Mouse (Mus musculus) frontal cortex, adult 2 months (tissue): ENCODE measurements around the gene Olfr715. TPM values are rescaled to one million over a fixed set of nuclear protein-coding genes. Genes with fewer than 3 reads are reported as not detected.
"Not testable (repeated sequence)": the region's sequence is repeated elsewhere in the genome, so short reads cannot be mapped to it uniquely, and the experiment has no call there.

Source experiments
- DNase-seq, 2 experiments: peaks; one replicate each; pipeline ENCODE4 v3.0.0; 2022; ENCODE audit warnings: low spot score in 1 of 2; ENCODE audit errors: extremely low spot score in 1 of 2
- polyA plus RNA-seq: library from polyadenylated mRNA; depleted of rRNA; stranded (reverse); fragments of >200 nt; gene quantifications from 2 replicates; pipeline ENCODE4 v1.2.3, GENCODE M21; 2012; rRNA removed

Olfr715 gene
- polyA plus RNA-seq: not detected in 2 replicates

GRCm38 (mm10) chr7:107130983-107131382, at the start of gene Olfr715:
Gene Olfr715, minus strand, starts transcription at chr7:107131083.
- not testable (repeated sequence) for DNase-seq

DNA sequence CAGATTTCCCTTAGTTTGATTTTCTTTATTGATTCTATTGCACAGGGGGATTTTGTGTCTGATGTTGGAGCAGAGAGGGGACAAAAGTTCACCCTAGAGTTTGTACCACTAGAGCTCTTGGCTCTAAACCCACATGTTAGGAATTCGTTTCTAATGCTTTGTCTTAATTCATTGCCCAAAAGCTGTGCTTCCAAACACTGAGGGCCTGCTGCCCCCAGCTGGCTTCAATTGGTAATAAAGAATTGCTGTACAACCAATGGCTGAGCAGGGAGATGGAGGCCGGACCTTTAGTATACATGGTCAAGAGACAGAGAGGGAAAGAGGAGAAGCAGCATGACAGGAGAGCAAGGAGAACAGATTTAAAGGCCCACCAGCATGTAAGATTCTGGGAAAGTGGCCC, 49.5 kb upstream of the Olfr715 start:
- no peak for DNase-seq

DNA sequence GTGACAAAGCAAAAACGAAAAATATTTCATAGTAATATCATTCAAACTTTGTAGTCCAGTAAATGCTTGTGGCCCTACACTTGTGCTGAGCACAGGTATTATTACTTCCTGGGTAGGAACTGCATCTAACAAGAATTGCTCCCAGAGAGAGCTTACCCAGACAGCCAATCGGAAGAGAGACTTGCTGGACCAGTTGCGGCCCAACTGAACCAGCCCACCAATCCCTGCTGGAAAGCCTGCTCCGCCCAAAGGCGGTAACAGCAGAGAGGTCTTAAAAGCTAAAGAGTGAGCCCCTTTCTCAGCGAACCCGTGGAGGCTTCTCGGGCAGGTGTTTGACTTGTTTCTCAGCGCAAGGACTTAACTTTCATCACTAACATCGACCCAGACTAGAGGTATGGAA, 35.8 kb upstream of the Olfr715 start, which contains the start of gene Nlrp14:
Nlrp14 (plus strand) TSS at position 301 of the 400 bp plus-strand sequence.
- no peak for DNase-seq

DNA sequence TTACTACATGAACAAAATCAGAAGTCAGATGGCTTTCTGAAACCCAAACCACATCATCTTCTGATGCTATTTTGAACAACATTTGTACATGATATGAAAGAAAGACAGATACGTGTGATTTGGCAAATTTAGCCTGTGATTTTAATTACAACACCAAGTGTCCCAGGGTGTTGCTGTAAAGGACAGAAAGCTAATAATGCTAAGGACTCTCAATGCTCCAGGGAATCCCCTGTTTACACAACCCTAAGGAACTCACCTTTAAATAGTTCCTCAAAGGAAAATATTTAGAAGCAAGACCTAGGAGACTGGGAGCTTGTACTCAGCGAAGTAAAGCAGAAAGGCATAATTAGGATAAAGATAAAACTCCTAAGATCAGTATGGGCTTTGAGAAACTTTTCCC, 7.1 kb upstream of the Olfr715 start, which contains the start of gene Olfr716:
Olfr716 (plus strand) TSS at position 301 of the 400 bp plus-strand sequence.
- DNase-seq: not testable (repeated sequence)

GRCm38 (mm10) chr7:107110269-107110668, 20.6 kb downstream of the Olfr715 start, which contains the start of gene Olfr715b:
Gene Olfr715b, minus strand, starts transcription at chr7:107110369.
- not testable (repeated sequence) for DNase-seq

- no peak for DNase-seq
Observed at GRCm38 (mm10) chr7:107092920-107093319, 38.0 kb downstream of the Olfr715 start, which contains the start of gene Olfr17. Gene Olfr17, plus strand, starts transcription at chr7:107093220.

Other genes with a start within 250 kb of the Olfr715 start
- gene Olfr706, start 242.9 kb downstream of the Olfr715 start, polyA plus RNA-seq: not detected in 2 replicates
- not detected in 2 replicates for gene Olfr707, start 229.8 kb downstream of the Olfr715 start, polyA plus RNA-seq
- gene Olfr1532-ps1, start 223.1 kb downstream of the Olfr715 start, polyA plus RNA-seq: not detected in 2 replicates
- gene Olfr709-ps1, start 198.9 kb downstream of the Olfr715 start, polyA plus RNA-seq: not detected in 2 replicates
- gene Olfr710, start 182.8 kb downstream of the Olfr715 start, polyA plus RNA-seq: not detected in 2 replicates
- not detected in 2 replicates for gene Olfr6, start 167.1 kb downstream of the Olfr715 start, polyA plus RNA-seq
- not detected in 2 replicates for gene Olfr711, start 155.6 kb downstream of the Olfr715 start, polyA plus RNA-seq
- gene Olfr2, start 125.0 kb downstream of the Olfr715 start, polyA plus RNA-seq: not detected in 2 replicates
- gene Olfr713, start 99.9 kb downstream of the Olfr715 start, polyA plus RNA-seq: not detected in 2 replicates
- 0.04 TPM in 1 of 2 replicates, not detected in the other for gene Olfr714, start 60.1 kb downstream of the Olfr715 start, polyA plus RNA-seq
- gene Olfr17, start 37.9 kb downstream of the Olfr715 start, polyA plus RNA-seq: not detected in 2 replicates
- gene Olfr715b, start 20.7 kb downstream of the Olfr715 start, polyA plus RNA-seq: not detected in 2 replicates
- gene Olfr716, start 7.2 kb upstream of the Olfr715 start, polyA plus RNA-seq: not detected in 2 replicates
- gene Nlrp14, start 35.9 kb upstream of the Olfr715 start, polyA plus RNA-seq: not detected in 2 replicates
- not detected in 2 replicates for gene Rbmxl2, start 78.4 kb upstream of the Olfr715 start, polyA plus RNA-seq
- 10.3 and 14.6 TPM in 2 replicates for gene Syt9, start 239.6 kb upstream of the Olfr715 start, polyA plus RNA-seq